Mouse (Mus musculus): ENCODE data around the gene Cpsf4l. TPM values are rescaled to one million over a fixed set of nuclear protein-coding genes. Genes with fewer than 3 reads are reported as not detected.

Cpsf4l gene
- polyA plus RNA-seq, 1 experiment: not detected

DNA sequence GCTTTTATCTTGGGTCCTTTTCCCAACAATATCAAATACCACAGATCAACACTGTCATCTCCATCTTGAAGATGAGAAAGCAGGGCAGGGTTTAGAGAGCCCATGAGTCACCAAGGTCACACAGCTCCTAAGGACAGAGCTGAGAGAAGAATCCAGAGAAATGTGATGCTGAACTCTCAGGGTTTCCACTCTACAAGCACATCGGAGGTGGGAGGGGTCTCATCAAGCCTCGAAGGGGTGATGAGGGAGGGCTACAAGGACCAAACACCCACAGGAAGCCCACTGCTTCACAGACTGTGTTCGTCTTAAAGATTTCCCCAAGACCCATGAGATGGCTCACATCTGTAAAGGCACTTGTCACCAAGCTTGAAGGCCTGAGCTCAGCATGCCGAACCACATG is 36.1 kb upstream of the Cpsf4l start:
- H3K4me3 ChIP-seq (ENCODE audit: insufficient read depth, low read depth, low read length): no peak overlapping the region
- no peak overlapping the region for H3K27ac ChIP-seq (replicated peaks; ENCODE audit: low read depth, low read length)
- peaks cover 19% of the 10 kb centered on the region for H3K4me1 ChIP-seq (ENCODE audit: control insufficient read depth, insufficient read depth, insufficient read length, low read length)

DNA sequence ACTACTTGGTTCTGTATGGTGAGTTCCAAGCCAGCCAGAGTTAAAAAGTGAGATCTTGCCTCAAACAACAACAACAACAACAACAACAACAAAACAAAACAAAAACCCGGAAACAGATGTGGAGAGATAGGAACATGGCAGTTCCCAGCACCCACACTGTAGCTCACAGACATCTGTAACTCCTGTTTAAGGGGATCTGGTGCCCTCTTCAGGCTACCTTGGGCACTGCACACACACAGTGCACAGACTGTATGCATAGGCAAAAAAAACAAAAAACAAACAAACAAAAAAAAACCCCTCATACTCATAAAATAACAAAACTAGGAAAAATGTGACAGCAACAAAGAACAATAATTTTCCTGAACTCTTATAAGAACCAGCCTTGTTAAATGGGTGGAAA is 33.2 kb upstream of the Cpsf4l start:
- Histone ChIP-seq H3K4me3 (ENCODE audit: insufficient read depth, low read depth, low read length) (no peak overlapping the region), H3K4me1 (ENCODE audit: control insufficient read depth, insufficient read depth, insufficient read length, low read length) (peaks cover 30% of the 10 kb centered on the region), H3K27ac (replicated peaks; ENCODE audit: low read depth, low read length) (no peak overlapping the region)

DNA sequence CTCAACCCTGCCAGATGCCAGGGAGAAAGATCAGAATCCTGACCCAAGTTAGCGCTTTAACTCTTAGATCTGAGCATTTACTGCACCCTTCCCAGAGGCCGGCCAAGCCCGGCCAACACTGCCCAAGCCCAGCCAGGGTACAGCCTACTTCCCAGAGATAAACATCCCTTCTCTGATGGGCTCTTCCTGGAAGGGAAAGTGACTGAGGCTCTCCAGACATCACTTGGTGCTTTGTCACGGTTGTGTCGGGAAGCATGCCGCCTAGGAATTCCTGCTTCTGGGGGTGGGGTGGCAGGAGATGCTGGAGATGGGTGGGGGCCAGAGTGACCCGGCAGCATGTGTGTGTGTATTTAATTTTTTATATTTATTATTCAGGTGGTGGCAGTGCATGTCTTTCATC is 30.3 kb upstream of the Cpsf4l start:
- Histone ChIP-seq H3K4me1 (ENCODE audit: control insufficient read depth, insufficient read depth, insufficient read length, low read length) (peaks cover 34% of the 10 kb centered on the region), H3K4me3 (ENCODE audit: insufficient read depth, low read depth, low read length) (no peak overlapping the region), H3K27ac (replicated peaks; ENCODE audit: low read depth, low read length) (no peak overlapping the region)

DNA sequence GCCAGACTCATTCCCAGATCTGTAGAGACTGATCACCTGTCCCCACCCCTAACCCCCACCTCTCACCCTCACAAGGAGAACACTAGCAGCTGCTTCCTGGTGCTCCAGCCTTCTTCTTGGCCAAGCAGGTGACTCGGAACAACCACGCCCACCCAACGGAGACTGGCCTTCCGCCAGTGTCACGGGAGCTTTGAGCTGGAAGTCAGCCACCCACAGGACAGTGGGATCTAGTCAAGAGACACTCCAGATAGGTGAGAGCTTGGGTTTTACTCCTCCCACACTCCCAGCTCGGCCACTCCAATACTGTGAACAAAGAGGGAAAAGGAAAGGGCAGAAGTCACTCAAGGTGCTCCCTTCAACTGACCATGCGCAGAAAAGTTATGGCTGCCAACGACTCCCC is 29.4 kb upstream of the Cpsf4l start:
- peaks cover 42% of the 10 kb centered on the region for H3K4me1 ChIP-seq (ENCODE audit: control insufficient read depth, insufficient read depth, insufficient read length, low read length)
- no peak overlapping the region for H3K4me3 ChIP-seq (ENCODE audit: insufficient read depth, low read depth, low read length)
- no peak overlapping the region for H3K27ac ChIP-seq (replicated peaks; ENCODE audit: low read depth, low read length)

DNA sequence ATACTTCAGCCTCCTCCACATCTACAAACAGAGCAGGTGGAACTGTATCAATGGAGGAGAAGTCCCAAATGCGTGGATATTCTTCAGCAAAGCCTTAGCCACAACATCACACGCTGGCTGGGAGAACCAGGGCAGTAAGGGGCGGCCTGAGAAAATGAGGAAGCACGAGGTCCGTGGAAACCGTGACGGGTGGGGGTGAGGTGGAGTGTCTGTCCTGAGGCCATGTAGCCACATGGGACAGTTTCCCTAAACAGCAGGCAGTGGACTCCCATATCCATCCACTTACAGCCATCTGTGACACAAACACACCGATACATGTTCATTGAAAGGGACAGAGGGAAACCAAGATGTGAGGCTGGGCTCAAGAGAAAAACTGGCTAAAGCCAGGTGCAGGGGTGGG is 28.1 kb upstream of the Cpsf4l start:
- Histone ChIP-seq H3K4me3 (ENCODE audit: insufficient read depth, low read depth, low read length) (no peak overlapping the region), H3K27ac (replicated peaks; ENCODE audit: low read depth, low read length) (0 out of 2 replicates have a peak overlapping the region, but pooled peaks have one; percentile 5), H3K4me1 (ENCODE audit: control insufficient read depth, insufficient read depth, insufficient read length, low read length) (peaks cover 54% of the 10 kb centered on the region)

DNA sequence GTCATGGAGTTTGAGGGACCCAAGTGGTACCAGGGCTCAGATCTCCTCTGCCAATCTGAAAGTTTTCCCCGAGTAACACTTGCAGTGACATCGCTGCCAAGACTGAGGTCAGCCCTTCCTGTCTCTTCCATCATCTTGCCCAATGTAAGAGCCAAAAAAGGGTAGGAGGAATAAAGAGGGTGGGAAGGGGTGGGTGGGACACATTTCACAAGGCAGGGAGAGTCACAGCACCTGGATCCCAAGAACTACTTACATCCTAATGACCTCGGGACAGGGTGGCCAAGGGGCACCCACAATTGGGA is 27.7 kb upstream of the Cpsf4l start:
- Histone ChIP-seq H3K4me3 (ENCODE audit: insufficient read depth, low read depth, low read length) (no peak overlapping the region), H3K27ac (replicated peaks; ENCODE audit: low read depth, low read length) (0 out of 2 replicates have a peak overlapping the region, but pooled peaks have one; percentile 12), H3K4me1 (ENCODE audit: control insufficient read depth, insufficient read depth, insufficient read length, low read length) (peaks cover 55% of the 10 kb centered on the region)

DNA sequence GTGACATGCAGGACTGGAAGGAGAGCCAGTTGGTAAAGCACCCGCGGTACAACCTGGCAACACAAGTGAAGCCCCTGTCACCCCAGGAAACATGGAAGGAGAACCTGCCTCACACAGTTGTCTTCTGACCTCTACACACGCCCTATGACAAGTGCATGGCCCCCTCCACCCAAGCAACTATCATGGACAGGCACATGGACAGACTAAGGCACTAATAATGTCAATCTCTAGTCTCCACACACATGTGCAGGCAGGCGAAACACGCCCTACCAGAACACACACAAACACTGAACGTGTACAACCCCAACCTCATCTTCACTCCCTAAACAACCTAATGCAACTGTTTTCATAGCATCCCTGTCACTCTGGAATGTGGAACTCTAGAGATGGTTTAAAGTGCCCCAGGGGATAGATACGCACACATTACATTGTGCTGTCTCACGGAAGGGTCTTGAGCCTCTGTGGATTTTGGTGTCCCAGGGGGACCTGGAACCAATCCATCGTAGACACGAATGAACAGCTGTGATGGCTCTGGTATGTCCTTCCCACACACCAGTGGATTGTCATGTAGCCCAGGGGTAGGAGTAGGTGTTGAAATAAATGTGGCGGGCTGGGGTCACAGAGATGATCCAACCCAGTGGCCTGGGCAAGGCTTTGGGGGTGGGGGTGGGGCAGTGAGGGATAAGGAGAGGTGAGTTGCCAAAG is 27.2 kb upstream of the Cpsf4l start:
- Histone ChIP-seq H3K27ac (replicated peaks; ENCODE audit: low read depth, low read length) (peak overlapping the region; percentile 12; the same call in 1 of the 2 replicates), H3K4me1 (ENCODE audit: control insufficient read depth, insufficient read depth, insufficient read length, low read length) (peaks cover 59% of the 10 kb centered on the region)

DNA sequence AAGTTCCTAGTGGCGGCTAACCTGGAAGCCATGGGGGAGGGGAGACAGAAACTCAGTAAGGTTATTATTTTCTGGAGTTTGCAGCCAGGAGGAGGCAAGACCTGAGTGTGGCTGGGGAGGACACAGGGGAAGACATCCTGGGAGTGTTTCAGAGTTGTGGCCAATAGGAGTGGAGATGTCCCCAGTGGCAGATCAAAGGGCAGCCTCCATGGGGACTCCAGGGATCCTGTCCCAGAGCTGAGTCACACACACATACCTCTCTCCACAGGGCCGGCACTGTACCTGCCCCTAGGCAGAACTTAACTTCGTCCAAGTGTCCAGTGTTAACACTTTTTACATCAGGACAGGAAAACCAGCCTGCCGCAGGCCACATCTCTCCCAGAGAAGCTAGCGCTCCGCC is 25.3 kb upstream of the Cpsf4l start:
- Histone ChIP-seq H3K27ac (replicated peaks; ENCODE audit: low read depth, low read length) (no peak overlapping the region; the same call in 1 of the 2 replicates), H3K4me1 (ENCODE audit: control insufficient read depth, insufficient read depth, insufficient read length, low read length) (peaks cover 65% of the 10 kb centered on the region), H3K4me3 (ENCODE audit: insufficient read depth, low read depth, low read length) (no peak overlapping the region)

More for the DNA sequence above, 27.2 kb upstream of the Cpsf4l start:
- no peak overlapping the region for H3K4me3 ChIP-seq (ENCODE audit: insufficient read depth, low read depth, low read length)

DNA sequence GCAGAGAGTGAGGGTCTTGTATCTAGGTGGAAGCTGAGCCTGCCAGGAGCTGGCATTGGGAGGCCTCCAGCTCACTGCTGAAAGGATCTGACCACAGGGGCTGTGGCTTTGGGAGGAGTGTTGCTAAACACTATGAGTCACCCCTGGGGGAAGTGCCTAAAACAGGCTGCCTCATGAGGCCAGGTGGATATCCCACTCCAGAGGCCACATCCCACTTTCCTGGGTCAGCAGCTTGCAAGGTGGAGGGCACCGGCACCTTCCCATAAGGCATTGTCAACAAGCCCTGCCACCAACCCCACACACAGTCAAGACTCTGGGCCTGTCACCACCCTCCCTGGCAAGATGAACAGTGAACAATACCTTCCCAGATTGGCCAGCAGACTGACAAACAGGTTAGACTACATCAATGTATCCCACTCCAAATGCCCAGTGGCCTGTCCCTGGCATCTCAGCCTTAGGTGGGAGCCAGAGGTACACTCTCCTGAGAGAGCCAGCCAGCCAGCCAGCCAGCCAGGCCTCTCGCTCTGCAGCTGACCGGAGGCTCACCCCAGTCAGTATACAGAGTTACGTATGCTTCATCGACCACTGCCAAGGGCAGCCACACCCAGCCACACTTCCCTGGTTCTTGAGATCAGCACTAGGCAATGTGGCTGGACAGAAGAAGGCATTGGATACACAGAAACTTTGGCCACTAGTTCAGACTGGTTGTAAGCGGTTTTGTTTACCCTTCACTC is 24.0 kb upstream of the Cpsf4l start:
- H3K27ac ChIP-seq (replicated peaks; ENCODE audit: low read depth, low read length): 0 out of 2 replicates have a peak overlapping the region, but pooled peaks have one; percentile 31
- H3K4me3 ChIP-seq (ENCODE audit: insufficient read depth, low read depth, low read length): no peak overlapping the region
- H3K4me1 ChIP-seq (ENCODE audit: control insufficient read depth, insufficient read depth, insufficient read length, low read length): peaks cover 57% of the 10 kb centered on the region

DNA sequence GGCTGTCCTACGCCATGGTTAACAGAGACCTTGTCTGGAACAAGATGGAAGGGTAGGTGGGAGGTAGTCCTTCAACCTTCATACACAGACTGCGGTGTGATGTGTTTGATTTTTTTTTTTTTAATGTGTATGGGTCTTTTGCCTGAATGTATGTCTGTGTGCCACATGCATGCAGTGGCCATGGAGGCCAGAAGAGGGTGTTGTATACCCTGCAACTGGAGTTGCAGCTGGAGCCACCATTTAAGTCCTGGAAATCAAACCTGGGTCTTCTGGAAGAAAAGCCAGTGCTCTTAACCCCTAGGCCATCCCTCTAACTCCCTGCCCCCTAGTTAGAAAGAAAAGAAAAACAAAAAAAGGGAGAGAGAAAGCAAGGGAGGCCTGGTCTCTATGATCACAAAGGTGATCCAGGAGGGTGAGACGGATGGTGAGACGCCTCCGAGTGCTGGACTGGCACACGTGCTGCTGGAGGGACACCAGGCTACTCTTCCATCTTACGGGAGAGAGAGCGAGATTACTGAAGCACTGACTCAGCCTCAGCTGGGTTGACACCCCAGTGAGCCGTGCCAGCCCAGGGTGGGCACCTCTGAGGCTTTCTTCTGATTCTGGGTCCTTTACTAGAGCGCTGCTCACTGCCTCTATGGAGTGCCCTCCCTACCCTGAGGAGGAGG is 22.3 kb upstream of the Cpsf4l start:
- H3K4me1 ChIP-seq (ENCODE audit: control insufficient read depth, insufficient read depth, insufficient read length, low read length): peaks cover 56% of the 10 kb centered on the region
- H3K27ac ChIP-seq (replicated peaks; ENCODE audit: low read depth, low read length): no peak overlapping the region
- no peak overlapping the region for H3K4me3 ChIP-seq (ENCODE audit: insufficient read depth, low read depth, low read length)

DNA sequence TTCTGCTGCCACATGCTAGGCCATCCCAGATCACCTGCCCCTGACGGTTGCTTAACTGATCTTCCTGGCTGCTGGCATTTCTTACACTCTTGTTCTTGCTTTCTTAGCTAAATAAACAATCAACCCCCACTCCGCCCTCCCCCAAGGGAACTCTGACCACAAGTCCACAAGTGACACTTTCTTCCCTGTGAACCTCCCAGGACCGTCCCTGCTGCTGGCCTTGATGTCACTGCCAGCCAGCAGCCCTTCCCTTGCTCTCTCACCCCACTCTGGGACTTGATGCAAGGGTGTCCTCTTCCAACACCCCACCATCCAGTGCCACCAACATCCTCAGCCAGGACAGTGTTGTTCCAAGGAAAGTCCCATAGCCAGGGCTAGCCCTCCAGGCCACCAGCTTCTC is 21.1 kb upstream of the Cpsf4l start:
- Histone ChIP-seq H3K4me3 (ENCODE audit: insufficient read depth, low read depth, low read length) (no peak overlapping the region), H3K4me1 (ENCODE audit: control insufficient read depth, insufficient read depth, insufficient read length, low read length) (peaks cover 56% of the 10 kb centered on the region), H3K27ac (replicated peaks; ENCODE audit: low read depth, low read length) (no peak overlapping the region)

DNA sequence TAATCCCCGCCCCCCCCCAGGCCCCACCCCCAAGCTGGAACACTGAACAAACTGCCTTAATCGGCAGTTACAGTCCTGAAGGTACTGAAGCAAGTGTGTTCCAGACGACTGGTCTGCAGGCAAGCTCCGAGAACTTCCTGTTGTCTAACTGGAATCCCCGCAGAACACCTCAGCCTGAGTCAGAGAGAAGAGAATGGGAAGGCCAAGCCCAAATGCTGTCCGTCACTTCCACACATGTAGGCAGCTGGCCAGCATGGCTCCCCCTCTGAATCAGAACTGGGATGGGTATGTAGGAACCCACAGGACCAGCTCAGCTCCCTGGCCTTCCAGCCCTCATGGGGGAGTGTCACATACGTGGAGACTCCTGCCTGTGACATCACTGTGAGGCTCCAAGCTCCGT is 20.1 kb upstream of the Cpsf4l start:
- H3K4me1 ChIP-seq (ENCODE audit: control insufficient read depth, insufficient read depth, insufficient read length, low read length): peaks cover 51% of the 10 kb centered on the region
- H3K4me3 ChIP-seq (ENCODE audit: insufficient read depth, low read depth, low read length): no peak overlapping the region
- peak overlapping the region; percentile 39; the same call in 1 of the 2 replicates for H3K27ac ChIP-seq (replicated peaks; ENCODE audit: low read depth, low read length)

DNA sequence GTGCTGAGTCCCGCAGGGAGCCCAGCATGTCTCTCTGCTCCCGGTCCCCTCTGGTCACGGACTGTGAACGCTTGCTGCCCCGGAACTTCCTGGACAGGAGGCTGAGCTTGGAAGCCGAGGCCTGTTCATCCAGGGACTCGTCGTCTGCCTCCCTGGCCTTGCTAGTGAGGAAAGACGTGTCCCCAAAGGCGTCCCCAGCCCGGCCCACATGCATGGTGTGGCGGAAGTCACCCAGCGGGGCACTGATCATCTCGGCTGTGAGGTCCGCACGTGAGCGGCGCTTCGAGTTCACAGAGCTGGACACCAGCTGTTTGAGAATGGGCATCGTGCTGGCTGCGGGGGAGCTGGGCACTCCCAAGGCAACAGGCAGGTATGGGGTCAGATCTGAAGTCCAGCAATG is 19.4 kb upstream of the Cpsf4l start:
- H3K27ac ChIP-seq (replicated peaks; ENCODE audit: low read depth, low read length): no peak overlapping the region
- H3K4me1 ChIP-seq (ENCODE audit: control insufficient read depth, insufficient read depth, insufficient read length, low read length): peaks cover 45% of the 10 kb centered on the region
- H3K4me3 ChIP-seq (ENCODE audit: insufficient read depth, low read depth, low read length): no peak overlapping the region

DNA sequence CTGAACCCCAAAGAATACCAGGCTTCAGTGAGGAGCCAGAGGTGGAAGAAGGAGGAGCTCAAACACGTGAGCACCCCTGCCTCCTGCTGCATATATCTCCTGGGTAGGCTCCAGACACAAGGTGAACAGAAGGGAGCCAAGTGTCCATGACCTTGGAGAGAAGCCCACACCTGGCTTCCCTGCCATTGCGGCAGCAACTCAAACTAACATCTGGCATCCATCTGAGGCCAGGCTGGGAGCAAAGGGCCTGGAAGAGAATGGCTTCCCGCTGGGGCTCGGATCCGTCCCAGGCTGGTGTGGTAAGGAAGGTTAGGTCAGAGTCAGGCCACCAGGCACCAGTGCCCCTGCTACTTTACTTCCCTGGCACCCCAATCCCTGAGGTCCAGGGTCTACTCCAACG is 18.2 kb upstream of the Cpsf4l start:
- no peak overlapping the region; the same call in 1 of the 2 replicates for H3K27ac ChIP-seq (replicated peaks; ENCODE audit: low read depth, low read length)
- peaks cover 34% of the 10 kb centered on the region for H3K4me1 ChIP-seq (ENCODE audit: control insufficient read depth, insufficient read depth, insufficient read length, low read length)
- H3K4me3 ChIP-seq (ENCODE audit: insufficient read depth, low read depth, low read length): no peak overlapping the region

DNA sequence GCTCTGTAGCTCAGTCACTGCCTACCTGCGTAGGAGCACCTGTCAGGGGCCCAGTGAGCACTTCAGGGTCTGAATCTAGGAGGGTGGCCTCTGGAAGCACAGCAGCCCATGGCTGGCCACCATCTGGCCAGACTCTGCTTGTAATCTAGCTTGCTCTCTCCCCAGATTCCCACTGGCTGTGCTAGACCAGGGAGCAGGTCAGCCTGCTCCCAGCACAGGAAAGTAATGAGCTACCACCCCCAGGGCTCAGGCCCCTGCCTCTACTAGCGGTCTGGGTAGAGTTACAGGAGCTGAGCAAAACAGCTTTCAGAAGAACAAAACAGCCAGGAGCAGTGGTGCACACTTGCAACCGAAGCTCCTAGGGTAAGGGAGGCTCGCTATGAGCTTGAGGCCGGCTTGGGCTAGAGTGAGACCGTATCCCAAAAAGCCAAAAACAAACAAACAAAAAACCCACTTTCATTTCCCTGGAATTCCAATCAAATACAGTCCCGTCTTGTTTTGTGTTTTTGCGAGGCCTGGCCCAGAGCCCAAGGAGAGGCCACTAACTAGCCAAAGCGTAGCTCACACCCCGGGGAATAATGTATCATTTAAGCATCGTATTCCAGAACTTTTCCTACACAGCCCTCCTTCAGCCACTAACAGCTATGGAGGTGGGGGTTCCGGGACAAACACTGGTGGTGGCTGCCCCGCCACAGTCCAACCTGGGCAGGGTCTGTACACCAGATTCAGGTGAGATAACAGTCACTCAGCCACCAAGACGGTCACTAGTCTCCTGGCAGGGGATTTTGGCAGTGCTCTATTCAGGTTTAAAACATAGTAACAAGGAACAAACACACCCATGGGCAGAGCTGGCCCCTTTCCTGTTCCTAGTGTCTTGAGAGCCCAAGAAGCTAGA is 17.4 kb upstream of the Cpsf4l start:
- no peak overlapping the region for H3K4me3 ChIP-seq (ENCODE audit: insufficient read depth, low read depth, low read length)
- H3K4me1 ChIP-seq (ENCODE audit: control insufficient read depth, insufficient read depth, insufficient read length, low read length): peaks cover 36% of the 10 kb centered on the region
- peak overlapping the region; percentile 8; the same call in 1 of the 2 replicates for H3K27ac ChIP-seq (replicated peaks; ENCODE audit: low read depth, low read length)
